Mouse (Mus musculus): ENCODE results near the gene Tenm3. TPM values are rescaled to one million over a fixed set of nuclear protein-coding genes. Genes with fewer than 3 reads are reported as not detected.
A peak's percentile ranks its signal among the peaks of the same experiment; 100 is the strongest.

Gene Tenm3
- polyA plus RNA-seq, 1 experiment from 2014 or later = 43.7 TPM

DNA sequence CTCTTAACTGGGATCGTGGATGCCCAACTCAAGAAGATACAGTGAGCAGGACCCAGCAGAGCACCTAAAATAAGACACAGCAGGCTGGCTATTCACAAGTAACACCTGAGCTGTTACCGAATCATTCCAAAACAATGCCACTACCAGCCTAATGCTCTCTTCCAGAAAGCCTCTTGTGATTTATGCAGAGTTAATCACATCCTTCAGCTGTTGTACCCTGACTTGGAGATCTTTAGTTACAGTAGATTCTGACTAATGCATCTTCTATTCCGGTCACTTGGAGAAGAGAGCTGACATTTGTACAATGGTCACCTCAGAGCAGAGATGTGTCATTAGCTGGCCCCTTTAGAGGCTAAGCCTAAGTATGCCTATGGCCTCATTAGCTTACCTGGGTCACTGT lies 550.0 kb downstream of the Tenm3 start:
- no peaks in the 10 kb centered on the region for H3K9me3 ChIP-seq (ENCODE audit: control insufficient read depth, low read length)
- no peaks in the 10 kb centered on the region for H3K4me1 ChIP-seq (replicated peaks; ENCODE audit: control insufficient read depth, insufficient read depth, low read length)
- H3K4me2 ChIP-seq (replicated peaks) = no peak overlapping the region
- no peaks in the 10 kb centered on the region for H3K27me3 ChIP-seq (ENCODE audit: control insufficient read depth, insufficient read depth, low read length)
- H3K4me3 ChIP-seq (replicated peaks; ENCODE audit: low read length) = no peak overlapping the region
- DNase-seq (ENCODE audit: low spot score) (no peak), ATAC-seq (ENCODE audit: low FRiP score) (no peak)
- H3K9ac ChIP-seq = no peak overlapping the region
- 94% methylated on average over 3 of the region's 3 CpGs for WGBS
- peaks cover 57% of the 10 kb centered on the region for H3K36me3 ChIP-seq (replicated peaks; ENCODE audit: control insufficient read depth, insufficient read depth)
- H3K27ac ChIP-seq = no peak overlapping the region

DNA sequence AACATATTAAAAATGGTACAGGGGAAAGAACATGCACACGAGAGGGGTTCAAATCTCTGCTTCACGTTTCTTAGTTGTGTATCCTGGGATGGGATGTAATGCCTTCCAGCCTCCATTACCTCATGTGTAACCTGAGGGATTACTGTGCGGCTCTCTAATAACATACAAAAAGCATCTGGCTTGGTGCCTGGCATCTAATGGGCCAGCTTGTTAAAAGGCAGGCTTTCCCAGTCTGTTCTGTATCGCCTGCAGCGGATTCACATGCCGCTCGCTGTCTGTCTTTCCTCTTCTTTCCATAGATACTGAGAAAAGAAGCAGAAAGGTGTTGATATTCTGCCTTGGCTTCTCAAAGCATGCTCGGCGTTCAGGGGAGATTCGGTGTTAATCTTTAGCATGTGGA lies 558.3 kb downstream of the Tenm3 start:
- H3K4me2 ChIP-seq (replicated peaks) = no peak overlapping the region
- WGBS = 83% methylated on average over 10 of the region's 10 CpGs
- no peak for ATAC-seq (ENCODE audit: low FRiP score)
- no peak overlapping the region for H3K27ac ChIP-seq
- peaks cover 18% of the 10 kb centered on the region; the same call in 1 of the 2 replicates for H3K36me3 ChIP-seq (replicated peaks; ENCODE audit: control insufficient read depth, insufficient read depth)
- no peak overlapping the region for H3K9ac ChIP-seq
- no peaks in the 10 kb centered on the region for H3K4me1 ChIP-seq (replicated peaks; ENCODE audit: control insufficient read depth, insufficient read depth, low read length)
- no peaks in the 10 kb centered on the region for H3K27me3 ChIP-seq (ENCODE audit: control insufficient read depth, insufficient read depth, low read length)
- DNase-seq (ENCODE audit: low spot score) = no peak
- H3K4me3 ChIP-seq (replicated peaks; ENCODE audit: low read length) = no peak overlapping the region
- no peaks in the 10 kb centered on the region for H3K9me3 ChIP-seq (ENCODE audit: control insufficient read depth, low read length)

DNA sequence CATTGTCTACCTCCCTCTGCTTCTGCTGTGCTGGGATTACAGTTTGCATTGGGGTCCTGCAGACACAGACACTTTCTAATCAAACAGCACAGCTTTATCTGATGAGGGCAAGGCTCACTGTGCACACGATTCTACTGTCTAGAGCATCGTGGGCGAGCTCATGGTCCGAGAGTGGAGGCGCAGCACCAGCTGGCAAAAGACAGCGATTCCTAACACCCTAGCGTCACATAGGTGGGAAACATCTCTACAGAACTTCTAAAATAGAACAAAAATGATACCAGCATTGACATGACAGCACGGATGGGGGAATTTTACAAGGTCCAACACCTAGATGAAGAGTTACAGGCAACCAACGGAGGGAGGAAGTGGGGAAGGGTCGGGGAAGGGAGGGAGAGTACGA lies 561.9 kb downstream of the Tenm3 start:
- Histone ChIP-seq H3K9ac (no peak overlapping the region), H3K27ac (no peak overlapping the region), H3K36me3 (replicated peaks; ENCODE audit: control insufficient read depth, insufficient read depth) (peaks cover 13% of the 10 kb centered on the region), H3K4me1 (replicated peaks; ENCODE audit: control insufficient read depth, insufficient read depth, low read length) (0 out of 2 replicates have a peak, but pooled peaks cover 3% of the 10 kb centered on the region), H3K9me3 (ENCODE audit: control insufficient read depth, low read length) (no peaks in the 10 kb centered on the region), H3K4me3 (replicated peaks; ENCODE audit: low read length) (no peak overlapping the region), H3K27me3 (ENCODE audit: control insufficient read depth, insufficient read depth, low read length) (no peaks in the 10 kb centered on the region), H3K4me2 (replicated peaks) (no peak overlapping the region)
- DNase-seq (ENCODE audit: low spot score) = no peak
- ATAC-seq (ENCODE audit: low FRiP score) = no peak
- 93% methylated on average over 11 of the region's 11 CpGs for WGBS

DNA sequence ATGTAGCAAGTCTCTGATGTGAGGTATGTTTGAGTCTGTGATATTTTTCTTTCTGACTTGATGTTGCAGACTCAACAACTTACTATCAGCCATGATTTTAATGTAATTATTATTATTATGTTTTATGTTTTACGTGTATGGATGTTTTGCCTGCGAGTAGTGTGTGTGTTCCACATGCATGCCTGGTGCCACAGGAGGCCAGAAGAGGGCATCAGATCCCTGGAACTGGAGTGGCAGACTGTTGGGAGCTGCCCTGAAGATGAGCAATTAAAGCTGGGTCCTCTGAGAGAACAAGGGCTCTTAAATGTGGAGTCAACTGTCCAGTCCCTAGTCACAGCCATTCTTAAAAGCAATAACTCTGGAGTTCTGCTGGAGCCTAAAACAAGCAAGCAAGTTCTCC lies 564.4 kb downstream of the Tenm3 start:
- Histone ChIP-seq H3K4me1 (replicated peaks; ENCODE audit: control insufficient read depth, insufficient read depth, low read length) (0 out of 2 replicates have a peak, but pooled peaks cover 3% of the 10 kb centered on the region), H3K36me3 (replicated peaks; ENCODE audit: control insufficient read depth, insufficient read depth) (peaks cover 30% of the 10 kb centered on the region), H3K4me3 (replicated peaks; ENCODE audit: low read length) (no peak overlapping the region), H3K27ac (no peak overlapping the region), H3K4me2 (replicated peaks) (no peak overlapping the region), H3K27me3 (ENCODE audit: control insufficient read depth, insufficient read depth, low read length) (no peaks in the 10 kb centered on the region), H3K9ac (no peak overlapping the region), H3K9me3 (ENCODE audit: control insufficient read depth, low read length) (peaks cover 9% of the 10 kb centered on the region; the same call in 1 of the 2 replicates)
- WGBS = 89% methylated on average over 2 of the region's 2 CpGs
- ATAC-seq (ENCODE audit: low FRiP score) (no peak), DNase-seq (ENCODE audit: low spot score) (no peak)

DNA sequence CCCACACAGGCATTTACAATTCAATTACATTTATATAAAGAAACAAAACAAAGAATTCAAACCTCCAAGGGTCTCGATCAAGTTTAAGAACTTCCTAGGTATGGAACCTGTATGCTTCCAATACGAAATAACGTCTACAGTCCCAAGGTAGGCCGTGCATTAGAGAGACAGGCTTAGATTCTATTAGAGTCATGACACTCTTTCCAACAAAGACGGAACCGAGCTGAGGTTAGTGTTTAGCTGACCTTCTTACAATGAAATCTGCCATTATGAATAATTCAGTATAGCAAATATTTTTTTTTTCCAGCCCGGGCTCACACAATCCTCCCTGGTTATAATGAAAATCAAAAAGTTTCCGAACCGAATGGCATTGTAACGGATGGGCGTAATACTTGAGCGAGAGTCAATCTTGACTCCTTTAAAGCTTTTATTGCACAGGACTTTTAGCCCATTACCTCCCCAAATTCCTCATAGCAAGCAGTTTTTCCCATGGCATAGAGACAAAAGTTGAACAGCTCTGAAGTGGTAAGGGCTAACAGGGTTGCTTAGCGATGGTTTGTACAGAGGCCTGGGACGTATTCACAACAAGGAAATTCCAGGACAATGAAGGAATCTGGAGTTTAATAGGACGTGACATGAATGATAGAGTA lies 565.6 kb downstream of the Tenm3 start:
- 17% methylated on average over 15 of the region's 15 CpGs for WGBS
- no peak overlapping the region for H3K4me2 ChIP-seq (replicated peaks)
- DNase-seq (ENCODE audit: low spot score) (peak; percentile 41), ATAC-seq (ENCODE audit: low FRiP score) (peak; percentile 83; the same call in 1 of the 2 replicates)
- H3K4me1 ChIP-seq (replicated peaks; ENCODE audit: control insufficient read depth, insufficient read depth, low read length) = 0 out of 2 replicates have a peak, but pooled peaks cover 3% of the 10 kb centered on the region
- no peak overlapping the region for H3K9ac ChIP-seq
- H3K9me3 ChIP-seq (ENCODE audit: control insufficient read depth, low read length) = peaks cover 9% of the 10 kb centered on the region; the same call in 1 of the 2 replicates
- peak overlapping the region; percentile 75 for H3K27ac ChIP-seq
- H3K4me3 ChIP-seq (replicated peaks; ENCODE audit: low read length) = no peak overlapping the region
- peaks cover 30% of the 10 kb centered on the region for H3K36me3 ChIP-seq (replicated peaks; ENCODE audit: control insufficient read depth, insufficient read depth)
- H3K27me3 ChIP-seq (ENCODE audit: control insufficient read depth, insufficient read depth, low read length) = no peaks in the 10 kb centered on the region

DNA sequence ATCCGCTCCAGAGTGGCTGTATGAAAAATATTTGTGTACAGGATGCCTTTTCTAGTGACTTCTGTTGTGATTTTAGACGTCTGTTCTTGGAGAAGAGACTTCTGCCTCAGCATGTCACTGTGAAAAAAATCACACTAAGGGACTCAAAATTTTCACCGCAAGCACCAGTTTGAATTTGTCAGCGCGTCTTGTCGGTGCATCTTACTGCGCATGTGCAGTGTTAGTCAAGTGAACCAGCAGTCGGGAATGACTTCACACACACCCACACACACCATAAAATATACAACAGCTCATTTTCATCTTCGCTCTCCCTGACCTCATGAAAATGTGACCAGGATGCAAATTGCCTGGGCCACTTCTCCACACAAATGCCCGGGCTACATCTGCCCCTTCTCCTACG lies 568.7 kb downstream of the Tenm3 start:
- H3K27me3 ChIP-seq (ENCODE audit: control insufficient read depth, insufficient read depth, low read length) = no peaks in the 10 kb centered on the region
- H3K4me2 ChIP-seq (replicated peaks) = no peak overlapping the region
- H3K9me3 ChIP-seq (ENCODE audit: control insufficient read depth, low read length) = peaks cover 9% of the 10 kb centered on the region; the same call in 1 of the 2 replicates
- H3K4me3 ChIP-seq (replicated peaks; ENCODE audit: low read length) = no peak overlapping the region
- H3K9ac ChIP-seq = no peak overlapping the region
- WGBS = 90% methylated on average over 11 of the region's 11 CpGs
- H3K4me1 ChIP-seq (replicated peaks; ENCODE audit: control insufficient read depth, insufficient read depth, low read length) = 0 out of 2 replicates have a peak, but pooled peaks cover 3% of the 10 kb centered on the region
- peaks cover 30% of the 10 kb centered on the region for H3K36me3 ChIP-seq (replicated peaks; ENCODE audit: control insufficient read depth, insufficient read depth)
- ATAC-seq (ENCODE audit: low FRiP score) (no peak), DNase-seq (ENCODE audit: low spot score) (no peak)
- 0 out of 2 replicates have a peak overlapping the region, but pooled peaks have one; percentile 11 for H3K27ac ChIP-seq

DNA sequence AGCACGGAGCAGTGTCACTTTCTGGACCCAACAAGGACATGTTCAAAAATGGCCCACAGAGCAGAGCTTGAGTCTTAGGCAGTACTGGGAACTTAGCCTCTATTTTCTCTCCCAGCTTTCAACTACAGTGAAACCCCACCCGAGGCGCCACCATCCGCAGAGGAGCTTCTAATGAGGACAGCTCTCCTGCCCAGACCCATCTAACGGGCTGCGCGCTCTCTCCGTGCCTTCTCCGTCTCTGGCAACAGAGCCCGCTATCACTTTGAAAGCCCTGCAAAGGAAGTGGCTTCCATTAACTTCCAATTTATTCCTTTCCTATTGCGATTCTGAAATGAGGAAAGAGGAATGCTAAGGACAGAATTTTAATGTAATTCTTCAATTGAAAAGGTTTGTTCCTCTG lies 569.2 kb downstream of the Tenm3 start:
- Histone ChIP-seq H3K4me1 (replicated peaks; ENCODE audit: control insufficient read depth, insufficient read depth, low read length) (0 out of 2 replicates have a peak, but pooled peaks cover 3% of the 10 kb centered on the region), H3K4me3 (replicated peaks; ENCODE audit: low read length) (no peak overlapping the region), H3K9me3 (ENCODE audit: control insufficient read depth, low read length) (peaks cover 9% of the 10 kb centered on the region; the same call in 1 of the 2 replicates), H3K27me3 (ENCODE audit: control insufficient read depth, insufficient read depth, low read length) (no peaks in the 10 kb centered on the region), H3K4me2 (replicated peaks) (no peak overlapping the region), H3K36me3 (replicated peaks; ENCODE audit: control insufficient read depth, insufficient read depth) (peaks cover 30% of the 10 kb centered on the region), H3K27ac (no peak overlapping the region), H3K9ac (no peak overlapping the region)
- 82% methylated on average over 11 of the region's 11 CpGs for WGBS
- ATAC-seq (ENCODE audit: low FRiP score) = no peak
- DNase-seq (ENCODE audit: low spot score) = no peak

DNA sequence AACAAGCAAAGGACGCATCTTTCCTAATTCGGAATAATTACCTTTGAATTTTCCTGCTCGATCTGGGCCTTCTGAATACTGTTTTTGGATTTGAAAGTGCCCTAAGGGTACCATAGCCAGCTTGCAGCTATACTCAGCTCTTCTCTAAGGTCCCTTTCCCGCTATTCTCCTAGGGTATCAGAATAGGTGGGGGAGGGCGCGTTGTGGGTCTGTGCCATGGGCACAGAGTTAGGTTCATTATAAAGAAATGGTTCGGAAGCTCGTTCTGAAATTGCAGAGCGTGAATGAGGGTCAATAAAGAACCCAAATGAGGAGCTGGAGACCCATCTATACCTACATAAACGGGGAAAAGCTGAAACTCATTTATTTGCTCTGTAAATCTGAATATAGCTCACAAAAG lies 575.1 kb downstream of the Tenm3 start:
- no peak for ATAC-seq (ENCODE audit: low FRiP score)

DNA sequence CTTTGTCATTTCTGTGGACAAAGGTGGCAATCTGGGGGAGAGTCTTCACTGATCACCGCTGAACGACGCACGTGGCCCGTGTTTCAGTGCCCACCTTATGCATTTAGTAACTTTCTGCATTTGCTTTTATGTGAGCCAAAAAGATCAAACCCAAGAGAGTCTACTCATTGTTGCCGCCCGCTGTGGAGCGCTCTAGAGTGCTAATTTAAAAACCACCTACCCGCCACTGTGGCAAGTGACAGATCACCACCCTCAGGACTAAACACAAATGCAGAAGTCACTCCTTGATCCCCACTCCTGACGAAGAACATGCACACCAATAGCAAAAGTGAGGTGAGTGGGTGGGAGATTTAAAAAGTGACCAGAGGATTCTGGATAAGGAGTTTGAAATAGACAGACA lies 583.5 kb downstream of the Tenm3 start:
- Histone ChIP-seq H3K9me3 (ENCODE audit: control insufficient read depth, low read length) (no peaks in the 10 kb centered on the region), H3K4me3 (replicated peaks; ENCODE audit: low read length) (no peak overlapping the region), H3K9ac (no peak overlapping the region), H3K4me1 (replicated peaks; ENCODE audit: control insufficient read depth, insufficient read depth, low read length) (no peaks in the 10 kb centered on the region), H3K27ac (no peak overlapping the region), H3K27me3 (ENCODE audit: control insufficient read depth, insufficient read depth, low read length) (no peaks in the 10 kb centered on the region), H3K36me3 (replicated peaks; ENCODE audit: control insufficient read depth, insufficient read depth) (no peaks in the 10 kb centered on the region), H3K4me2 (replicated peaks) (no peak overlapping the region)
- ATAC-seq (ENCODE audit: low FRiP score) (no peak), DNase-seq (ENCODE audit: low spot score) (no peak)
- WGBS = 90% methylated on average over 10 of the region's 10 CpGs

More for the DNA sequence above, 575.1 kb downstream of the Tenm3 start:
- Histone ChIP-seq H3K36me3 (replicated peaks; ENCODE audit: control insufficient read depth, insufficient read depth) (no peaks in the 10 kb centered on the region), H3K4me3 (replicated peaks; ENCODE audit: low read length) (no peak overlapping the region), H3K4me1 (replicated peaks; ENCODE audit: control insufficient read depth, insufficient read depth, low read length) (no peaks in the 10 kb centered on the region), H3K4me2 (replicated peaks) (no peak overlapping the region), H3K9ac (no peak overlapping the region), H3K9me3 (ENCODE audit: control insufficient read depth, low read length) (no peaks in the 10 kb centered on the region), H3K27ac (0 out of 2 replicates have a peak overlapping the region, but pooled peaks have one; percentile 17), H3K27me3 (ENCODE audit: control insufficient read depth, insufficient read depth, low read length) (no peaks in the 10 kb centered on the region)
- WGBS = 85% methylated on average over 10 of the region's 10 CpGs
- no peak for DNase-seq (ENCODE audit: low spot score)

All from hindbrain, embryonic 14.5 days (tissue).